Mouse (Mus musculus) cerebellum, adult 18-20 months (tissue): ENCODE measurements at regions not wholly inside any gene's neighbourhood (a gene's known extent, or its start where the extent isn't known, plus 50 kb on each side); places are given as distances from the start of the nearest gene placed in this dataset.
"Not testable (repeated sequence)": the region's sequence is repeated elsewhere in the genome, so short reads cannot be mapped to it uniquely, and the experiment has no call there.

Experiments used
- DNase-seq, 2 experiments: peaks; one replicate each; pipeline ENCODE4 v3.0.0; 2021

- not testable (repeated sequence) for DNase-seq
Measured at GRCm38 (mm10) chr6:47679946-47680345, 84.8 kb upstream of the Ezh2 start.

- peak; percentile 66 to 75 for DNase-seq
Measured at GRCm38 (mm10) chr6:47672741-47673140, 77.6 kb upstream of the Ezh2 start.

GRCm38 (mm10) chr6:47652880-47653279 lies 57.7 kb upstream of the Ezh2 start:
- peak; percentile 7 to 66 for DNase-seq

GRCm38 (mm10) chr6:47651385-47651718 lies 56.2 kb upstream of the Ezh2 start:
- DNase-seq, result not testable (repeated sequence)

GRCm38 (mm10) chr6:47650463-47651384 lies 55.6 kb upstream of the Ezh2 start:
- DNase-seq, result peak; percentile 96 to 100

GRCm38 (mm10) chr6:47649961-47650360 lies 54.8 kb upstream of the Ezh2 start:
- DNase-seq, result peak; percentile 18 to 38

- DNase-seq, result peak; percentile 25 to 30
Measured at GRCm38 (mm10) chr6:47649451-47649931, 54.4 kb upstream of the Ezh2 start.

GRCm38 (mm10) chr6:47648899-47649298 lies 53.8 kb upstream of the Ezh2 start:
- DNase-seq, result peak; percentile 16 to 25

GRCm38 (mm10) chr6:47648316-47648715 lies 53.2 kb upstream of the Ezh2 start:
- DNase-seq, result peak; percentile 6 to 19

- peak; percentile 11 to 13 for DNase-seq
Measured at GRCm38 (mm10) chr6:47647876-47648275, 52.7 kb upstream of the Ezh2 start.

GRCm38 (mm10) chr6:47646731-47647567 lies 51.8 kb upstream of the Ezh2 start:
- peak; percentile 6 to 17 for DNase-seq

- DNase-seq, result no peak
Measured at GRCm38 (mm10) chr6:47646022-47646421, 50.9 kb upstream of the Ezh2 start.
